Mouse (Mus musculus) right cerebral cortex, adult 18-20 months (tissue): ENCODE data around the gene Thrap3.

Experiments
- DNase-seq: peaks from one replicate; pipeline ENCODE4 v3.0.0; 2022; ENCODE audit warnings: mixed read lengths

The Thrap3 gene

DNA sequence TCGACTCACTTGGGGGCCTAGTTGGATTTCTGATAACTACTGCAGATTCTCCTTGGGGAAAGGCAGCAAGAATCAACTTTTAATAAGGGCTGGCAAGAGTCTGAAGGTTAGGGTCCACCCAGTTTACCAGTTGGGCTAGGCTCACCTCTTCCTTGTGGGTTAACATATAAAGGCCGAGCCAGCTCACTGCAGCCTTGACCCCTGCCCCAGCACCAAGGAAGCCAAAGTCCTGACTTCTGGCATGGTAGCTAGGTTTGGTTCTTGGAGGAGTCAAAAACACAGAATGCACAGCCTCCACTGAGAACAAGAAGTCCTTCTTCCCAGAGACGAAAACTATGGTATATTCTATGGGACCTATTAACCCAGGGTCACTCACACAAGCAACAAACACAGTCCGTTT is 38.9 kb downstream of the Thrap3 start:
- no peak for DNase-seq

DNA sequence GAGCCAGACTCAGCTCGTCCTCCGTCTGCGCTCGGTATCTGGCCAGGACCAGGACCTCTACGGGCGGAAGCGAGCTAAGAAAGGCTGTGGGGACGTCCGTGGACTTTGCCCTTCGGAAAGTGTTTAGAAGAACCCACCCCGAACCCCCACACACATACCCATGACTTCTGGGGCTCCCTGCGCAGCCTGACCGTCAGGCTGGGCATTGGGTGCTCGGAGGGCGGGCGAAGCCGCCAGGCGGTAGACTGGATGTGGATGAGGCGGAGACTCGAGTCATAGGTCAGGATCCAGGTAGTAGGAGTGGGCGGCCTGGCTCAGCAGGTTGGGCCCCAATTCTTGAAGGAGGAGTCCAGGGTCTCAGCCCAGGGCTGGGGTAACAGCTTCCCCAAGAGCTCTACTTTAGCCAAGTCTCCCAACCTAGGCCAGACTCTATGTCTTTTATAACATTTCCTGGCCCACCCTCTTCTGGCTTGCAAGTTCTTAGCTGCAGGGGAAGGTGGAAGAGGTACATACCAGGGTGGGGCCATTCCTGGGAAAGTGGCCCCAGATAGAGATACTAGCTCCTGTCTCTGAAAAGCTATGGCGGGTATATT is 39.4 kb downstream of the Thrap3 start, which contains the start of gene Sh3d21:
Gene Sh3d21 (minus strand): TSS at position 425 of the 593 bp plus-strand sequence.
- DNase-seq, result no peak

DNA sequence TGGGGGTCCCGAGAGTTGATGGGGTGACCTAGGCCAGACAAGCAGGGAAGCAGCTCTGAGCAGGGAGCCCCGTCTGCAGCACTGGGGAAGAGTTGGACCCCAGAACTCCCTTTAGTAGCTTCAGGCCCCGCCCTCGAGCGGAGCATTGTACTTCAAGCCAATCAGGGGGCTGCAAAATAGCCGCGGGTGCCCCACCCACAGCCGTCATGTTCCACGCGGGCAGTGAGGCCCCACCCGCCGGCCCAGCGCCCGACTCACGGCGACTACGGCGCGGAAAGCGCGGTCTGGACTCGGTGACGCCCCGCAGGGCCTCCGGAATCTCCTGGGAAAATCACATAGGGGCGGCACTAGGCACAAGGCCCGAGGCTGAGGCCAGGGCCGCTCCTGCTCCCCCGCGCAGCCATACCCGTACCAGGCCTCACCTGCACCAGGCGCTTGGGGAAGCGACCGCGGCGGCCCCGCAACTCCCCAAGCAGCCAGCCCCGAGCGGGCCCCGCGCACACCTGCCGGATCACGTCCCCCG is 40.0 kb downstream of the Thrap3 start:
- DNase-seq, result peak; percentile 84

DNA sequence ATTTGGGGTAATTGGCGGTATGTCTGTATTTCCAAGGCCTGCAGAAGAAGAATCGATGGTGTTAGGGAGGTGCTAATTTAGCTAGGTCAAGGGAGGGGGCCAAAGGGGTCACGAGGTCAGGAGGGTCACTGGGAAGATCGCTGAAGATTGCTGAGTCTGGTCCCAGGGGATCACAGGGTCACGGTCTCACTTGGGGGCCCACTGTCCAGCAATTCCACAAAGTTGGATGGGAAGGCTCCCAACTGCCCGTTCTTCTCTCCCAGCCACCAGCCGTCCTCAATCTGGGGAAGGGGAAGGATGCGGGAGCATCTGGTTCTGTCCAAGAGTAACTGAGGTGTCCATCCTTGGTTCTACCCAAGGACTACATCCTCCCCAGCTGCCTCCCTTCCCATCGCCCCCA is 40.6 kb downstream of the Thrap3 start:
- no peak for DNase-seq

DNA sequence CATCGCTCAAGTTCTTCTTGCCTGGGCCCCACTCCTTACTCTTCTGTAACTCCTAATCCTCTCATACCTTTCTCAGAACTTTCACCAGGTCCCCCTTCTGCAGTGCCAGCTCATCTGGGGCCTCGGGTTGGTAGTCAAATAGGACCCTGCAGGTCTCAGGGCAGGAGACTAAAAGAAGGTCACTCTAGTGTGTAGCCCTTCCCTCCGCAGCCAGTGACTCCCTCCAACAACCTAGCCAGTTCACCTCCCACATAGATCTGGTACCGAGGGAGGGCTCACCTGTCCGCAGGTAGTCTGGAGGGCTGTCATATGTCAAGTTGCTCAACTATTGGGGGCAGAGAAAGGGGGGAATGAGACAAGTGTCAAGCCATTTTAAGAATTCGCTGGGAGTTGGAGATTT is 41.1 kb downstream of the Thrap3 start:
- DNase-seq, result no peak

DNA sequence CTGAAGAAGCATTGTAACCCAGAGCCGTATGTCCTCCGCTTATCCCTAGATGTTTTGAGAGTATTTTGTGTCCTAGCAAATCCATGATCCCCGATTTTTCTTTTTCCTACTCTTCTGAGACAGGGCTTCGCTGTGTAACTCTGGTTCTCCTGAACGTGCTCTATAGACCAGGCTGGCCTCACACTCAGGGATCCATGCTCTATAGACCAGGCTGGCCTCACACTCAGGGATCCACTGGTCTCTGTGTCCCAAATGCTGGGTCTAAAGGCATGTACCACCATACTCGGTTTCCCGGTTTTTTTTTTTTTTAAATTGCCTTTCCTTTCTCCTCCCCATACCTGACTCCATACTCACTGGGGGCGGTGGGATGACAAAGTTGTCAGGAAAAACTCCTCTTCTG is 41.6 kb downstream of the Thrap3 start:
- DNase-seq, result no peak

DNA sequence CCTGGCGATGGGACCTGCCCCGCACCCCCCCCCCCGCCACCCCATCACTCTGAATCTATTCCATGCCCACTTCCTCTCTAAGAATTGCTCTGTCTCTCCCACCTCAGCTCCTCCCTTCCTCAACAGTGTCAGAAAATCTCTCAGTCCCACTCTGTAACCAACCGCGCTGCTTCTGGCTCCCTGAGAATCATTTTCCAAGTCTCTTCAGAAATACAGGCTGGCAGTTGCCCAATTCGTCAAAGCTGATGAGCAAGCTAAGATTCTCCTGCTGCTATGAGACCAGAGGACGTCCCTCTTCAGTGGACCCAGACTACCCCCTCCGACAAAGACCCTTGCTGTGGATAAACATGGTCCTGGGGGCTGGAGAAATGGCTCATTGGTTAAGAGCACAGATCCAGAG is 43.1 kb downstream of the Thrap3 start:
- DNase-seq, result no peak

DNA sequence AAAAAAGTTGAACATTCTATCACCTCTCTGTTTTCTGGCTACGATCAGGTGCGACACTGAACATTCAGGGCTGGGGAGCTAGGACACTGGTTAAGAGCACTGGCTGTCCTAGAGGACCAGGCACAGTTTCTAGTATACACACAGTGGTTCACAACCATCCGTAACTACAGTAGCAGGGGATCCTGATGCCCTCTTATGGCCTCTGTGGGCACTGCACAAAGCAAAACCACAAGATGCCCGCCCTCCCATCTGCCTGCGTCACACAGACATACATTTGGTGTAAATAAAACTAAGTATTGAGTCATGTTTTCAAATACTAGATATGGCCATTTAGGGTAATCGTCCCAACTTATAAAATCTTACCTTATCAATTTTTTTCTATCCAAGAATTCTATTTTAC is 45.0 kb downstream of the Thrap3 start:
- DNase-seq, result no peak

DNA sequence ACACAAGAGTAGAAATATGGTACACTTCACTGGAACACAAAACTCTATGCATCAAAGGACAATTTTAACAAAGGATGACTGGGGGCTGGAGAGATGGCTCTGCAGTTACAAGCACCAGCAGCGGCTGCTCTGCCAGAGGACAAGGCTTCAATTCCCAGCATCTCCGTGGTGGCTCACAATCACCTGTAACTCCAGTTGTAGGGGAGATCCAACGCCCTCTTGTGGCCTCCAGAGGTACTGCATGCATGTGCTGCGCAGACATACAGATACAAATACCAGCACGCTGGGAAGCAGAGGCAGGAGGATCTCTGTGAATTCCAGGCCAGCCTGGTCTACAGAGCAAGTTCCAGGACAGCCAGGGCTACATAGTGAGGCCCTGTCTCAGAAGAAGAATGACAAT is 45.9 kb downstream of the Thrap3 start:
- DNase-seq, result no peak

DNA sequence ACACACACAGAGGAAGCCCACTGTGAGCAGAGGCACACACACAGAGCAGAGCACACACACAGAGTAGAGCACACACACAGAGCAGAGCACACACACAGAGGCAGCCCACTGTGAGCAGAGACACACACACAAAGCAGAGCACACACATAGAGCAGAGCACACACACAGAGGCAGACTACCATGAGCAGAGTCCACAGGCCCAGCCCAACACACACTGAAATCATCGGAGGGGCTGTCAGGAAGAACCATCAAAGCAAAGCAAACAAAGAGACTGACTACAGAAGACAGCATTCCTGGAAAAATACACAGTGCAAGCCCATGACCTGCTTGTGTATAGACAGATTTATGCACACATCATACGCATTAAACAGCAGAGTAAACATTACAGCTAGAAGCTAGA is 46.7 kb downstream of the Thrap3 start:
- no peak for DNase-seq

DNA sequence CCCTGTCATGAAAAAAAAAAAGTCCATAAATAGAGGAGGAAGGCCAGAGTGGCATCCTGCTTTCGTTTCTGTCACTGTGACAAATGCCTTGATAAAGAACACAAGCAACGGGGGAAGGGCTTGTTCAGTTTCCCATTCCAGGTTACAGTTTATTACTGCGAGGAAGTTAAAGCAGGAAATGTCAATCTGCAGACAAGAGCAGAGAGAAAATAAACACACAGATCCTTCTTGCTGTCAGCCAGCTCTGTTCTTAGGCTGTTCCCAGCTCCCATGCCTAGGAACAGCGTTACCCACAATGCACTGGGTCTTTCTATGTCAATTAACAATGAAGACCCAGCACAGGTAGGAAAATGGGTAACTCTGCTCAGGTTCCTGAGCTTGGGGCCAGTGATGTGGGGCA is 47.4 kb downstream of the Thrap3 start:
- DNase-seq, result no peak

DNA sequence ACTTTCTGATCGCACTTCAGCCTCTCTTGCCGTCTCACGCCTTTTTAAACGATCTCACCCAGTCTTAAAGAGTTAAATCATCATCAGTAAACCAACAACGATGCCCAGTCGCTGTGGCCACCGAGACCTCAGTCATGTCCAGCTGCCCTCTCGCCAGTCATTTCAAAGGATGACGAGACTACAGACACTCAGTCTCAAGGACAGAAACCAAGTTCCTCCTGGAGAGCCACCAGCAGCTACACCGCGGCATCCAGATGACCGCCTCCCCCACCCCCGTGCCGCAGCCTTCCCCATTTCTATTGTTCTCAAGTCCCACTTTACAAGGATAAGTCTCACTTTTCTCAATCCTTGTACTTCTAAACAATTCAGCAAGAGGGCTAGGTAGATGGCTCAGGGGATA is 49.7 kb downstream of the Thrap3 start:
- DNase-seq, result no peak

DNA sequence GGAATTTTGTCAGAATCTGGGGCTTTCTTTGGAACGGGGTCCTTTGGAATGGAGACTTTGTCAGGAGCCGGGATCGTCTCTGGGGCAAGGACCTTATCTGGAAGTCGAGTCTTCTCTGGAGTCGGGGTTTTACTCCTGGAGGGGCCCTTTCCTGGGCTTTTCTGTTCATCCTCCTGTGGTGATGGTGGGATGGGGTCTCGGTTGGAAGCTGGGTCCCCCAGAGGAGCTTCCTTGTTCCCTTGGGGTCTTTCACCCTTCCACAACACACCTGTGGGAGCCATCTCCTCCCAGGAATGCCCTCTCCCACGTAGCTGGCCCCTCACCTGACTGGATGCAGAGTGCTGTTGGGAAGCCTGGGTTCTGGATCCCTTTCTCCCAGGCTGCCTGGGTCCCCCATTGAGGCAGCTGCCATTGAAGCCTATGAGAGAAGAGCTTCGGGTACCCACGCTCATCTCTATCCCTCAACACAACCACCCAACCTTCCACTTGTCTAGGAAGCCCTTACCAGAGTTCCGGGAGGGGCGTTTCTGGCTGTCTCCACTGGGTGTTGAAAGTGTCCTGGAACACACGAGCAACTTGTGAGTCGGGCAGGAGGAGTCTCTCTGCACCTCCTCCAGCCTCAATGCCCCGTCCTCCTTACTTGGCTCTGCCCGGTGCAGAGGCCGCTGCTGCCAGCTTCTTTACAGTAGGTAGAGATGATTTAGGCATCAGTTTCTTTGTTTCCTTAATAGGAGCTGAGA is 50.7 kb downstream of the Thrap3 start:
- no peak for DNase-seq

DNA sequence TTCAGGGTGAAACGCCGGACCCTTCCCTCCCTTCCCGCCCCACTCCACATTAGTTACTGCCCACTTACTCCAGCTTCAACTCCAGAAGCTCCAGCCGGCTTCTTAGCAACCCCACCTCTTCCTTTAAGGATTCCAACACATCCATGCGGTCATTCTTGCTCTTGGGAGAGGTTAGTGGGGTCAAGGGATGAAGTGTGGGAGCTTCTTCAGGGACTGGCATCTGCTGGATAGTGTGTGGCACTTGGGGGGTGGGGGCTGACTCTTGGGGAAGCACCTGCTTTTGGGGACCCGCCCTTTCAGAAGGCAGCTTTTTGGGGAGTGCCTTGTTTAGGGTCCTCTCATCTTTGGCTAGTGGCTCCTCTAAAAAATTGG is 51.6 kb downstream of the Thrap3 start:
- no peak for DNase-seq

DNA sequence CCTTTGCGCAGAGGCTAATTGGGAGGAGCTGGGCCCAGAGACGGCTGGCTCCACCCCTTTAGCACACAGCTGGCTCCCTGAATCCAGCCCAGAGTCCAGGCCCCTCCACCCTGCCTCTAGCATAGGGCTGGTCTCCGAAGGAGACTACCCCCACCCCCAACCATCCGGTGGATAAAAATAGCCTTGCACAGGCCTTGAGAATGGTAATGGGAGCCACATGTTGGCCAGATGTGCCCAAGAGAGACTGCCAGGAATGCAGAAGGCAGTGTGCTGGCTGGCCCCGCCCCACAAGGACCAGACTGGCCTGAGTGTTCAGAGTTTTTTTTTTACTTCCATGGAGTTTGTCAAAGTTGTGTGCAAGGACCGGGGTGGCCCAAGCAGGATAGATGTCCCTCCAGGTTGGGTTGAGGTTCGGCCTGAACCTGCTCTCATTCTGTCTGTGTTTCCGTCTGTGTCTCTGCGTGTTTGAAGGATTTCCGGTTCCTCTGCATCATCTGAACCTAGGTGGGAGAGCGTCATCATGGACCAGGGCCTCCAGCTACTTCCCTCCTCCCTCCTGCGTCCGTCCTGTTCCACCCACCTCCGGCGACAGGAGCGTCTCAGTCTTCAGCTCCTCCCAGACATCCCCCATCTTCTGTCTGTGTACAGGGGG is 52.1 kb downstream of the Thrap3 start:
- no peak for DNase-seq

DNA sequence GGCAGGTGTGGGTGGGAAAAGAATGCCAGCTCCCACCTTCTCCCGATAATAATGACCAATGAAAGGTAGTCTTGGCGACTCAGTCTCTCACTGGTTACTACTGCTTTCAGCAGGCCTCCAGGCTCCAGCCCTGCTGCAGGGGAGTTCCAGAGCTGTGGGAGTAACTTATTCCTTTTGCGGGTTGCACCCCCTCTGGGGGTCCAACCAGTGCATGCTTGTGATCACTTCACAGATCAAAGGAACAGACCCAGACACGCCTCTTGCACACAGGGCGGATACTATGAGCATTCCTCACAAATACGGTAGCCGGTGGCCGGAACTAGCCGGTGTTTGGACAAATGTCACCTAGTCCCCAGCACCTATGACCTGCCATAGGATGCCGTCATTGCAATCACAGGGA is 52.8 kb downstream of the Thrap3 start:
- no peak for DNase-seq

DNA sequence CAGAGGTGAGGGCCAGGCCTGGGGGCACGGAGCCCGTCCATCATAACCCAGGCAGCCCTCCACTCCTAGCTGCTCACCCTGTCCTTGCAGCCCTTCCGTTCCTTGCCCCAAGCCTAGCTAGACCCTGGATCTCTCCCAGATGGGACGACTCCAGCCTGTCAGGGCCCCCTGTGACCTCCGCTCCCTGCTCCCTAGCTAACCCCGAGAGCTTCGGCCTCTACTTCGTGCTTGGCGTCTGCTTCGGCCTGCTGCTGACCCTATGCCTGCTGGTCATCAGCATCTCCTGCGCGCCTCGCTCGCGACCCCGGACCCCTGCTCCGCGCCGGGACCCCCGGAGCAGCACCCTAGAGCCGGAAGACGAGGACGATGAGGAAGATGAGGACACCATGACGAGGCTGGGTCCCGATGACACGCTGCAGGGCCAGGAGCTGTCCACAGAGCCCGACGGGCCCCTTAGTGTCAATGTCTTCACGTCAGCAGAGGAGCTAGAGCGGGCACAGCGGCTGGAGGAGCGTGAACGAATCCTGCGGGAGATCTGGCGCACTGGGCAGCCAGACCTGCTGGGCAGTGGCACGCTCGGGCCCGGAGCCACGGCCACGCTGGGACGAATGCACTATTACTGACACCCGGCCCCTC is 53.4 kb downstream of the Thrap3 start:
- DNase-seq, result no peak

DNA sequence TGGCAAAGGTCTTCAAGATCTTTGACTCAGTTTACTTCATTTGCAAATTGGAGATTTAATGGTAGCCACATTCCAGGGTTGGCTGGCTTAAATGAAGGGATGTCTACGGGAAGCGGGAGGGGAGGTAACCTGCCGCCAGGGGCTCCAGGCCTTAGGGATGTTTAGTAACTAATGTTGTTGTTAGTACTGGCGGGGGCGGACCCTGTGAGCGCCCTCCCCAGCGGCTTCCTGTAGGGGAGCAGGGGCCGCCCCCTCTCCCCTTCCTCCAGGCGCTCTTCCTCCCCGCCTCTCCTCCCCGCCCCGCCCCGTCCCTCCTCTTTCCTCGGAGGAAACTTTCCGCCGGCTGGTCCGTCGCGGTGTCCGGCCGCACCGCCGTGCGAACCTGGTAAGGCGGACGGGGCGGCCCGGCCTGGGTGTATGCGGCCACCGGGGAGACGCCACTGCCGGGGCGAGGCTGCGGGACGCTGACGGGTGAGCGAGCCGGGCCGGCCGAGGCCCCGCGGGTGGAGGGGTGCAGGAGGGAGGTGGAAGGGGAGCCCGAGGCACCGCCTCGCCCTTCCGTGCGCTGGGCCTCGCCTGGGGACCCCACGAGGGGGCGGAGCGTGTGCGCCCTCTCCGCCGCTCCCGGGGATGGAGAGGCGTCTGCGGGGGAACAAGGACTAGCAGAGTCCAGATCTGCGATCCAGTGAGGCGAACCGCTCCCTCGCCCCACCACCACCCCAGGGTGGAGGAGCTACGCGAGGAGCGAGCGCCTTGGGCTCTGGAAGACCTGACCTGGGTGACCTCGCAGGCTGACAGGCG is 54.2 kb downstream of the Thrap3 start:
- DNase-seq, result no peak

DNA sequence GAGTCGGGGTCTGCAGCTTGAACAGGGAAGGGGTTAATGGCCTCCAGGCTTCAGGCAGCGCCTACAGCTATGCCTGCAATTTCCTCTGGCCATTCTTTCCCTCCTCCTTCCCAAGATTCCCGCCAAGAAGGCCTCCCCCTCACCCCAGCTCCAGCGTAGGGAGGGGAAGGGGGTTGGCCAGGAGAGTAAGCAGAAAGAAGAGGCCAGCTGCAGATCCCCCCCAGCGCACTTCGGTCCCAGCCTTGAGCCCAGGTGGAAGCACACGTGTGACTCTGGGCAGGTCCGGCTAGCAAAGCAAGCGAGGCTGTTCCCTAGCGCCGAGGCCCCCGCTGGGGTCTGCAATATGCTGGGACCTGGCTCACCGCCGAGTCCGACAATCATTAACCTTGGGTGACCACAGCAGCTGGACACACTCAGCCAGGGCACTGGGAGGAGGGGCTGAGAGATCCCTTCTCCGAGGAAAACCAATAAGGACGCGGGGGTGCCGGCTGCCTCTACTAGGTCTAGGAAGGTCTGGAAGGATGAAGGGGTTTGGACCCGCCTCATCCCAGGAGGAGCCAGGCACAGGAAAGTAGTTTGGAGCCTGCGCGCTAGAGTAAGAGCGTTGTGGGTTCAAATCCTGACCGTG is 54.9 kb downstream of the Thrap3 start, which contains the start of gene Eva1b:
Gene Eva1b (plus strand): TSS at position 212 of the 628 bp plus-strand sequence.
- no peak for DNase-seq

DNA sequence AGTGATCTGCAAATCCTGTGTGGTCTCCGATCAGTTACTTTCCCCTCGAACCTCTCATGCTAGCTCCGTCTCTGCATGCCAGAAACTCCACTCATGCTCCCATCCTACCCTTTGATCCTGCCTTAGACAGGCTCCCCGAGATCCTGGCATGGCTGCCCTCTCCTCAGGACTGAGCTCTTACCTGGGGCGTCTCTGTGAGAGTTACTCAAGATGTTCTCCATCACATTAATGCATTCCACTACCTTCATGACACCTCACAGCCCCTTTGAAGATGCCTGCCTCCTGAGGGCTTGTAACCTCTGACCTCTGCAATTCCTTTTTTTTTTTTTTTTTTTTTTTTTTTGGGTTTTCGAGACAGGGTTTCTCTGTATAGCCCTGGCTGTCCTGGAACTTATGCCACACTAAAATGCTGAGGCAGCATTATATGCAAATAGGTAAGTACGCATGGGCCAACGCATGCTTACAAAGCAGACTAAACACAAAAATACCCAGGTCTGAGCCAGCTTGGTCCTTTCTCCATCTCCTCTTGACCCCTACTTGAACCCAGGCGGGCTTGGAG is 55.5 kb downstream of the Thrap3 start:
- no peak for DNase-seq

DNA sequence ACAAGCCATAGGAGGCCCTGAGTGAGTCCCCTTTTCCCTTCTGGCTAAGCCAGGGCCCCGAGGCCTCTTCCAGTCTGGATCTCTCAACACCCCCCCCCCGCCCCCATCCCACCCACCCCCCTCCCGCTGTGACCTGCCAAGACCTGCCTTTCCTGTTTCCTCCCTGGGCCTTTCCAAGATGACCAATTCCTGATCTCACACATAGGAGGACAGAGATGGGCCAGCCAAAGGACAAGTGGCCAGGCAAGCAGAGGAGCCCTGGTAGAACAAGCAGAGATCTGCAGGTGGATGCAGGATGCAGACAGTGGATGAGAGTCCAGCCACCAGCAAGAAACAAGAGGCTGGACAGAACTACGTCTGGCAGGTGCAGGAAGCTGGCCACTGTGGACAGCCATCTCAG is 57.2 kb downstream of the Thrap3 start:
- DNase-seq, result no peak

DNA sequence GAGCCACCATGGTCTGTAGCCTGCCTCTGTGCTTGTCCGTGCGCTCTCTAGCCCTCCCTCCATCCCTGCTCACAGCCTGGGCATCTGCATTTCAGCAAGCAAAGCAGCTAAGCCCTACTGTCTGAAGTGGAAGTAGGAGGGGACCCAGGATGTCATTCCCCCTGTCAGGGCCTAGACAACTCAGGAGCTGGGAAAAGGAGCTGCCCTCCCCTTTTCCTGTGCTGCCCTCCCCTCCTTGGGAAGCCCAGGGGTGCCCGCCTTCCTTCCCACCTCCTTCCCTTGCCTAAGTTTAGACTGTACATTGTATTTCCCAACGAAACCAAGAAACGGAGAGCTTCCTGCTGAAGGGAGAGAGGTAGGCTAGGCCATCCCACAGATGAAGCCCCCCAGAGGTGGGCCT is 61.5 kb downstream of the Thrap3 start:
- no peak for DNase-seq
